Mouse (Mus musculus) olfactory bulb, adult 2 months (tissue): ENCODE data around the gene Tmem117.

Source experiments
- CTCF ChIP-seq: fragments of 200-500 bp; IDR thresholded peaks from 2 replicates; pipeline ENCODE4 v1.5.1; 2012; ENCODE audit warnings: low read depth, mild to moderate bottlenecking, low read length, moderate library complexity; ENCODE audit not compliant: insufficient read depth
- POLR2A ChIP-seq: fragments of 200-500 bp; IDR thresholded peaks from 2 replicates; pipeline ENCODE4 v1.6.1; 2012; ENCODE audit warnings: mild to moderate bottlenecking, low read depth, low read length, moderate library complexity; ENCODE audit not compliant: insufficient read depth

DNA sequence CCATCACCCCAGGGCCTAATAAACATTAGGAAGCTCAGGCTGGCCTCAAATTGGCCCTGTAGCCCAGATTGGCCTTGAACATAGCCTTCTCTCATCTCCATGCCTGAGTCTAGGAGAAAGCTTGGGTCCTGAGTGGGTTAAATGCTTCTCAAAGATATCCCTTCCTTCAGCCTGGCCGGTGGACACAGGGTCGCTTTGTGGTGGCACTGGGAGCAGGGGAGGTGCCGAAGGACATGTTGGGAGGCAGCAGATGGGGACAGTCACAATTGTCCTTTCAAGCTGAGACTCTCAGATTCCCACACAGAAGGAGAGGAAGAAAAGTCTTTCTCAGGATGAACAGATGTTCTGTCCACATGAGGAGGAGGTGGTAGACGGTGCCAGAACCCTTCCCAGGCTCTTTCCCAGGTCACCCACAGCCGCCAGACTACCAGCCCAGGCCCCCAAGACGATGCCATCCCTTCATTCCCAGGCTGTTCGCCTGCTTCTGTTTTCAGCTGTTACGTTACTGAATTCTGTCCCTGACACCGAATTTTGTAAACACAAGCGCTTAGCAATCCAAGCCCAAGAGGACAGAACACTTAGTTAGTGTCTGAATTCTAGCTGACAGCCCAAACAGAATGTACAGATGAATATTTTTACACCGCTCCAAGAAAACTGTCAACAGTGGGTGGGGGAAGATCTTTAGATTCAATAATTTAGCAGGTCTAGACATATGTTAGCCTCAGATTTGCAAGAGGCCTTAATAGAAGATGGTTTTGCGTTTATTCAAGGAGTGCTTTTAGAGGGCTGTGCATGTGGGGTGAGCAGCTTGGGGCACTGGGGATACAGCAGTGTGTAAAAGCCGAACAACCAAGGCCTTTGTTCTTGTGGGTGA is 23.2 kb downstream of the Tmem117 start:
- TF ChIP-seq POLR2A (no peak), CTCF (no peak)
